8 mouse cellular contexts compared by ENCODE assay signal in genomic region chr6:81817050-81817827, GRCm38 (mm10).
DNase-seq lines count a peak whose midpoint lies in the region; ATAC-seq and TF ChIP-seq lines count a peak whose summit lies in the region.

No protein-coding gene starts in this region.

- H3K4me1 ChIP-seq in thymus, adult 2 months (replicated peaks; ENCODE audit: control insufficient read depth, insufficient read depth, low read length): no peaks in the 10 kb centered on the region
- H3K4me1 ChIP-seq in forebrain, embryonic 15.5 days: 0 out of 2 replicates have a peak, but pooled peaks cover 8% of the 10 kb centered on the region

- no peak overlapping the region for H3K27ac ChIP-seq in thymus, adult 2 months (ENCODE audit: control insufficient read depth, insufficient read depth, low read length)
- H3K27ac ChIP-seq in forebrain, embryonic 15.5 days (replicated peaks): 0 out of 2 replicates have a peak overlapping the region, but pooled peaks have one; percentile 40

- WGBS in thymus, adult 2 months: 82% methylated on average over 9 of the region's 9 CpGs
- 71% methylated on average over 9 of the region's 9 CpGs for WGBS in forebrain, embryonic 15.5 days
- 70% methylated on average over 9 of the region's 9 CpGs for WGBS in large intestine, adult 2 months

- ATAC-seq in forebrain, embryonic 15.5 days (replicated peaks): peak; percentile 82

- H3K4me3 ChIP-seq in thymus, adult 2 months (ENCODE audit: control insufficient read depth, insufficient read depth, low read length): no peak overlapping the region
- H3K4me3 ChIP-seq in forebrain, embryonic 15.5 days: no peak overlapping the region

- DNase-seq in thymus, postnatal 4 days: peak; percentile 8
- DNase-seq in thymus, adult 2 months: no peak
- DNase-seq in c-Kit-positive CD71-positive TER-119-positive erythroid progenitor cells, embryonic 14.5 days (ENCODE audit: low spot score): peak; percentile 14
- DNase-seq in large intestine, adult 2 months (ENCODE audit: low read depth, low spot score): peak; percentile 3
- DNase-seq in lung, postnatal 14 days: peak; percentile 37
- DNase-seq in right cerebral cortex, postnatal 25 days: peak; percentile 74
- no peak for DNase-seq in spleen, adult 18-20 months

- H3K9ac ChIP-seq in forebrain, embryonic 15.5 days (replicated peaks): no peak overlapping the region

- H3K36me3 ChIP-seq in thymus, adult 2 months (ENCODE audit: control insufficient read depth, insufficient read depth, low read length): no peaks in the 10 kb centered on the region
- H3K36me3 ChIP-seq in forebrain, embryonic 15.5 days: no peaks in the 10 kb centered on the region

- no peak overlapping the region for H3K4me2 ChIP-seq in forebrain, embryonic 15.5 days (replicated peaks)

- TF ChIP-seq POLR2A in thymus, adult 2 months (IDR thresholded peaks at IDR 0.05; ENCODE audit: control insufficient read depth, extremely low read depth, insufficient read depth, low read length, poor library complexity): no peak

- TF ChIP-seq CTCF in thymus, adult 2 months (IDR thresholded peaks at IDR 0.05; ENCODE audit: borderline replicate concordance, control insufficient read depth, extremely low read depth, insufficient read depth, low read length, poor library complexity): no peak

- H3K9me3 ChIP-seq in forebrain, embryonic 15.5 days: no peaks in the 10 kb centered on the region

- H3K27me3 ChIP-seq in thymus, adult 2 months (ENCODE audit: control insufficient read depth, insufficient read depth, low read length): no peaks in the 10 kb centered on the region
- no peaks in the 10 kb centered on the region for H3K27me3 ChIP-seq in forebrain, embryonic 15.5 days

Comparison
In these comparisons a context has a peak if more than half of its experiments do, and no peak if none do; other contexts are left out.
1. DNase-seq: peak in thymus, postnatal 4 days (single experiment), c-Kit-positive CD71-positive TER-119-positive erythroid progenitor cells, embryonic 14.5 days (single experiment), large intestine, adult 2 months (single experiment), lung, postnatal 14 days (single experiment) and right cerebral cortex, postnatal 25 days (single experiment); none in thymus, adult 2 months (single experiment) and spleen, adult 18-20 months (0 of 2).